Mouse (Mus musculus) liver, postnatal 0 days (tissue): ENCODE results near the gene Gpr108.

Experiments used
- CTCF ChIP-seq: sonication (generic); IDR thresholded peaks from 2 replicates; pipeline ENCODE4 v1.5.1; 2016; ENCODE audit warnings: antibody characterized with exemption, low read depth
- EP300 ChIP-seq: IDR thresholded peaks from 2 replicates; pipeline ENCODE4 v1.6.1; 2016; ENCODE audit warnings: antibody characterized with exemption, low read depth, mild to moderate bottlenecking

DNA sequence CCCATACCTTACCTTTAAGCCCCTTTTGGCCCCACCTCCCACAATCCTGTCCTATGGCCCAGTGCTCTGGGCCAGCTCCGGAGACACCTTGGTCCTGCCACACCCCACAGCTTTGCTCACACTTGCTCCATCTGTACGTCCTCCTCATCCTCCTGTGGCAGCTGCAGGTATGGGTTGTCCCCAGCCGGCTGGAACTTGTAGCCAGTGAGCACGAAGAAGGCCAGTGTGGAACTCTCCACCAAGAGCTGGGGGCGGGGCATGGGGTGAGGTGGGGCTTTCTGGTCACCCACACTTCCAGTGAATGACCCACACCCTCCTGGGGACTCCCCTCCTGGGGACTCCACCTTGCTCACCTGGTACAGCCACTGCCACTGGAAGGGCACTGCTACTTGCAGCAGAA is 12.4 kb downstream of the Gpr108 start:
- no peak for TF ChIP-seq CTCF
- no peak for TF ChIP-seq EP300
